Mouse (Mus musculus) ovary, adult 10 weeks (tissue): ENCODE results near the gene Itgb3. TPM values are rescaled to one million over a fixed set of nuclear protein-coding genes. Genes with fewer than 3 reads are reported as not detected.

Experiments
- polyA plus RNA-seq: library from polyadenylated mRNA; stranded (reverse); fragments of 350-450 nt; fragmentation: Illumina TruSeq; extraction: RNeasy Lipid Tissue Mini Kit (QIAGEN cat#74804); gene quantifications from one replicate; pipeline ENCODE4 v1.2.3, GENCODE M21; 2014

The Itgb3 gene
- polyA plus RNA-seq: 20.9 TPM

DNA sequence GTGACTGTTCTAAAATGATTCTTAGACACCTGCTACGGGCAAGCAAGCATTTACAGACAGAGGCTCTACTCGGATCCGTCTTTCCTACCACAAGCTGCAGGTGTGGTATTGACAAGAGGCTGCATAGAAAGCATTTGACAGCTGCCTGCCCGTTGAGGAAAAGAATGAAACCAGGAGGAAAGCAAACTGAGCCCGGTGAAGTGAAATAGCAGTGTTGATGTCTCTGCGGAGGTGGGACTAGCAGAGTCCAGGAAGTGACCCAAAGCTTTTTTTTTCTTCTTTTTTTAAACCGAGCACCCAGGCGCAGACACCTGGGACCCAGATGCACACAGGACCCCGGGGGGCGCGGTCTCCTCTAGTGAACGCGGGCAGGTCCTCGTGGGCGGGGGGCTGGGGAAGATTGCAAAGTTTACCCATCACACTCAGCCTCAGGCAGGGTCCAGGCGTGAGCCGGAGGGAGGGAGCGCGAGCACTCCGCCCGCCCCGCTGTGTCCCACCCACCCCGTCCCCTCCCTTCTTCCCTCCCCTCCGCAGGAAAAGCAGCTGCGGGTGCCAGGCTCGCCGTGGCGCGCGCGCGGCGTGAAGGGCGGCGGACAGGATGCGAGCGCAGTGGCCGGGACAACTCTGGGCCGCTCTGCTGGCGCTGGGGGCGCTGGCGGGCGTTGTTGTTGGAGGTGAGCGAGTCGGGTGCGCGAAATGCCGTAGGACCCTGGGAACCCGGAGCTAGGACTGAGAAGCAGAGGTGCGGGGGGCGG is at the start of gene Itgb3:
TSS of gene Itgb3 (plus strand) at position 510 of the 755 bp plus-strand sequence.

DNA sequence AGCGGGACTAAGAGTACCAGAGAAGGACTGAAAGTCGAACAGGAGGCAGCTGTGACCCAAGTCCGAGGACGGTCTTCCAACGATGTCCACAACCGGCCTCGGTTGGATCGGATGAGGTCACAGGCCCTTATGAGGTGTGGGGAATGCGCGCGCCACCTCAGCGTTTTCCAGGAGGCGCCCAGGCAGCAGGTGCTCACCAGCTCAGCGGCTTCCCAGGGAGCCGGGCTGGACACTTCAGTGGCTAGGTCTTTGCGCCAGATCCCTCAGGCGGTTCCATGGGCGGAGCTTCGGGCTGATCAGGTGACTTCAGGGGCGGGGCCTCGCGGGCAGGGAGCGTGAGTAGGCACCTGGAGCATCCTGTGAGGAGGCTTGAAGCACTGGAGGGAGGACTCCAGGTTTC is 77.7 kb downstream of the Itgb3 start, which contains the start of gene Gm11639:
TSS of gene Gm11639 (plus strand) at position 160 of the 400 bp plus-strand sequence.

Other genes starting within 250 kb of the Itgb3 start
- 37.5 TPM for gene Kansl1, start 139.1 kb upstream of the Itgb3 start, polyA plus RNA-seq
- 193 TPM for gene Cdc27, start 57.4 kb upstream of the Itgb3 start, polyA plus RNA-seq
- not detected for gene Myl4, start 57.3 kb upstream of the Itgb3 start, polyA plus RNA-seq
- gene Gm11639, start 77.7 kb downstream of the Itgb3 start, polyA plus RNA-seq: 0.34 TPM